Mouse (Mus musculus): Measurements from ENCODE around the gene Pdgfd. TPM values are rescaled to one million over a fixed set of nuclear protein-coding genes. Genes with fewer than 3 reads are reported as not detected.

The Pdgfd gene
- 0.55 and 0.60 TPM in 2 replicates for polyA plus RNA-seq (2012; rRNA removed)

GRCm38 (mm10) chr9:6168391-6169037 lies at the start of gene Pdgfd:
TSS of gene Pdgfd (plus strand) at chr9:6168584.

GRCm38 (mm10) chr9:6269796-6270280 lies 101.5 kb downstream of the Pdgfd start, which contains the start of gene Ddi1:
TSS of gene Ddi1 (minus strand) at chr9:6269846.

Other genes with a start within 250 kb of the Pdgfd start
- not detected in 2 replicates for gene Ddi1, start 101.3 kb downstream of the Pdgfd start, polyA plus RNA-seq (2012; rRNA removed)

Measured in stomach, adult 2 months (tissue).